Mouse (Mus musculus) lung, embryonic 16.5 days (tissue): ENCODE measurements around the gene Rtn4rl2. TPM values are rescaled to one million over a fixed set of nuclear protein-coding genes. Genes with fewer than 3 reads are reported as not detected.

Experiments used
- ATAC-seq: fragments of 200-750 bp; cut with Nextera tagmentation; 2 replicates; pipeline ENCODE4 v1.8.0; 2017; ENCODE audit warnings: low read depth, mild to moderate bottlenecking, moderate library complexity
- H3K27ac ChIP-seq: fragments of 300-500 bp; sonication (generic); 2 replicates; pipeline ENCODE4 v1.5.1; 2014; ENCODE audit warnings: mild to moderate bottlenecking, control low read depth, low read length
- H3K27me3 ChIP-seq: fragments of 300-500 bp; sonication (generic); 2 replicates; pipeline ENCODE4 v1.6.1; 2014; ENCODE audit warnings: low read depth, low read length, mixed read lengths; ENCODE audit not compliant: control insufficient read depth, insufficient read depth
- H3K36me3 ChIP-seq: fragments of 300-500 bp; sonication (generic); 2 replicates; pipeline ENCODE4 v1.6.1; 2014; ENCODE audit warnings: low read length; ENCODE audit not compliant: control insufficient read depth, insufficient read depth
- H3K4me1 ChIP-seq: fragments of 300-500 bp; sonication (generic); replicated peaks from 2 replicates; pipeline ENCODE4 v1.6.1; 2014; ENCODE audit warnings: low read length, mixed read lengths; ENCODE audit not compliant: control insufficient read depth, insufficient read depth
- H3K4me2 ChIP-seq: fragments of 300-500 bp; sonication (generic); 2 replicates; pipeline ENCODE4 v1.6.1; 2014; ENCODE audit warnings: low read depth, low read length, control low read depth
- H3K4me3 ChIP-seq: fragments of 300-500 bp; sonication (generic); 2 replicates; pipeline ENCODE4 v1.5.1; 2014; ENCODE audit warnings: mild to moderate bottlenecking, low read length, control low read depth
- H3K9ac ChIP-seq: fragments of 300-500 bp; sonication (generic); 2 replicates; pipeline ENCODE4 v1.6.1; 2014; ENCODE audit warnings: low read length, control low read depth
- H3K9me3 ChIP-seq: fragments of 300-500 bp; sonication (generic); 2 replicates; pipeline ENCODE4 v1.6.1; 2016; ENCODE audit warnings: low read length; ENCODE audit not compliant: control insufficient read depth
- WGBS: fragments of 180-500 bp; shearing (Covaris S2); extraction: QIAGEN DNeasy Blood & Tissue Kit; methylation state at CpG from one replicate; pipeline ENCODE4 v1.1.7; 2014; 5-methylcytosine and 5-hydroxymethylcytosine counted together
- microRNA-seq: library from miRNA; unstranded; fragments of <30 nt; microRNA quantifications from one replicate; pipeline ENCODE4, GENCODE M21; 2016
- polyA plus RNA-seq: library from polyadenylated mRNA; unstranded; fragments of >200 nt; fragmentation: Nextera tagmentation; extraction: Ambion mirVana; gene quantifications from 2 replicates; pipeline ENCODE4 v1.2.1, GENCODE M21; 2015

Rtn4rl2 gene
- polyA plus RNA-seq, 1 experiment from 2014 or later: 0.31 TPM

DNA sequence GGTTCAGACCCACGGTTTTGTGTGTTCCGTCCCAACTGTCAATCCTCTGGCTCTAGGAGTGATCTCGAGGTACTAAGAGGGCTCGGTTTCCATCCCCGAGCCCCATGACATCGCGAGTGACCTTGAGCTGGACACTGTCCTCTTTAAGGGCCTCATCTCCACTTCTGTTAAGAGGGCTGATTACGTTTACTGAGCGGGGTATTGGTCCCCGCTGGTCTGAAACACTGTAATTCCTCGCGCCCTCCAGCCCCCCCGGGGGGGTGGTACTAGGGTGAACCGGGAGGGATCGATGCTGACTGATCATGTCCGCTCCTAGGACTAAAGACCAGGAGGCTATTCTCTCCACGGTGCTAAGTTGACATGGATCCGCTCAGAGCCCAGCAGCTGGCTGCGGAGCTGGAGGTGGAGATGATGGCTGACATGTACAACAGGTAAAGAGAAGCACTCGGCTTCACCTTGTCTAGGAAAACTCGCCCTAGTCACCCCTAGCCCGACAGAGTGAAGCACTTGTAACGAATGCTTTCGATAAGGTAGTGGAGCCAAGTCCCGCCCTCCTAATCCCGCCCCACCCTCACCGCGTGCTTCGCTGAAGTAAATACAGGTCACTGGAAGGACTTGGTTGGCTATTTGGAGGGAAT, 59.1 kb downstream of the Rtn4rl2 start:
- Histone ChIP-seq H3K9ac (peak overlapping the region; percentile 71), H3K4me2 (peak overlapping the region; percentile 97), H3K27me3 (peaks cover 5% of the 10 kb centered on the region; the same call in 1 of the 2 replicates), H3K27ac (peak overlapping the region; percentile 12; the same call in 1 of the 2 replicates), H3K4me3 (peak overlapping the region; percentile 85), H3K4me1 (peaks cover 16% of the 10 kb centered on the region), H3K9me3 (no peaks in the 10 kb centered on the region), H3K36me3 (peaks cover 2% of the 10 kb centered on the region; the same call in 1 of the 2 replicates)
- ATAC-seq: peak; percentile 4; the same call in 1 of the 2 replicates
- under 1% methylated on average over 29 of the region's 29 CpGs for WGBS

DNA sequence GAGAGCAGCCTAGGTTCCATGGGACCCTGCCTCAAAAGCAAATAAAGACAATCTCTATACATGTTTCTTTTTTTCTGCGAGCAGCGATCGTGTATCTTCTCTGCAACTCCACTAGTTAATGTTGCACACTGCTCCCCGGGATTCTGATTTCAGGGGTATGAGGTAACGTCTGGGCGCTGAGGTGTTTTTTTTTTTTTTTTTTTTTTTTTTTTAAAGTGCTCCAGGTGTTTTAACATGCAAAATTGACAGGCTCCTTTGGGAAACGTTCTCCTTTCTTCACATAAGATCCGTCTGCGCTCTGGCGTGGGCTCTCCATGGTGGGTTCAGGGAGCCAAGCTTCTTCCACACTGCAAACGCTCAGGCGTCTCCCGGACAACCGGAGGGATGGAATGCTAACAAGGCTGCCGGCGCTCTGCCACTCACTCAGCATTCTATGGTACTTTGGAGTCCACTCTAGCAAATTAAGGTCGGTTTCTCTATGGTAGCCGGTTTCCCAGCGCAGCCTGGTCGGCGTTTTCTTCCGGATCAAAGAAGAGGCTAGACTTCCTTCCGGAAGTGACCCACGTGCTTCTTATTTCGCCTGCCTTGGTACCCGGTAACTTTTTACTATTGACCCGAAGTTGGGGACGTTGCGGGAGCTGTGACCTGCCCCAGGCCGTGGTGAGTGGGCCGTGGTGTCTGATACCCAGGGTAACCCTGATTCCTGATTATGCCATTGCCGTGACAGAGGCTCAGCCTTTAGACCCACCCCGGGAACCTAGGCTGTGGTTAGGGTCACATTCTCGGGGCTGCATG, 59.8 kb downstream of the Rtn4rl2 start, which contains the start of gene Timm10:
Gene Timm10, plus strand, starts transcription at position 510 of the 795 bp plus-strand sequence.
- peaks cover 5% of the 10 kb centered on the region; the same call in 1 of the 2 replicates for H3K27me3 ChIP-seq
- peak within 1 kb of the TSS; percentile 71 for H3K9ac ChIP-seq
- peak within 1 kb of the TSS; percentile 97 for H3K4me2 ChIP-seq
- H3K27ac ChIP-seq: peak within 1 kb of the TSS; percentile 12; the same call in 1 of the 2 replicates
- peak; percentile 89 for ATAC-seq
- H3K4me1 ChIP-seq: peaks cover 12% of the 10 kb centered on the region
- WGBS: under 1% methylated on average over 34 of the region's 34 CpGs
- H3K4me3 ChIP-seq: peak within 1 kb of the TSS; percentile 85
- H3K36me3 ChIP-seq: peaks cover 2% of the 10 kb centered on the region; the same call in 1 of the 2 replicates
- no peaks in the 10 kb centered on the region for H3K9me3 ChIP-seq

GRCm38 (mm10) chr2:84823237-84823636, 63.3 kb downstream of the Rtn4rl2 start:
- WGBS: 27% methylated on average over 2 of the region's 2 CpGs
- peaks cover 5% of the 10 kb centered on the region; the same call in 1 of the 2 replicates for H3K27me3 ChIP-seq
- no peaks in the 10 kb centered on the region for H3K36me3 ChIP-seq
- no peaks in the 10 kb centered on the region for H3K9me3 ChIP-seq
- no peak overlapping the region for H3K27ac ChIP-seq
- no peak for ATAC-seq
- H3K4me3 ChIP-seq: no peak overlapping the region
- H3K4me2 ChIP-seq: no peak overlapping the region
- peaks cover 10% of the 10 kb centered on the region for H3K4me1 ChIP-seq
- no peak overlapping the region for H3K9ac ChIP-seq

GRCm38 (mm10) chr2:84822552-84822951, 64.0 kb downstream of the Rtn4rl2 start, which contains the start of gene Smtnl1:
Smtnl1 (minus strand) TSS chr2:84822652.
- Histone ChIP-seq H3K36me3 (no peaks in the 10 kb centered on the region), H3K4me2 (no peak within 1 kb of the TSS), H3K27ac (no peak within 1 kb of the TSS), H3K9ac (no peak within 1 kb of the TSS), H3K4me3 (no peak within 1 kb of the TSS), H3K27me3 (peaks cover 5% of the 10 kb centered on the region; the same call in 1 of the 2 replicates), H3K9me3 (no peaks in the 10 kb centered on the region), H3K4me1 (peaks cover 4% of the 10 kb centered on the region)
- no peak for ATAC-seq
- 31% methylated on average over 13 of the region's 13 CpGs for WGBS

Small RNA genes lying within 50 kb of the gene (microRNA-seq; reads per million reads assigned to microRNA genes)
- gene Gm24332: not detected

Other genes starting within 250 kb of the Rtn4rl2 start
- 64.3 and 68.4 TPM in 2 replicates for gene Ctnnd1, start 235.9 kb downstream of the Rtn4rl2 start, polyA plus RNA-seq
- gene Btbd18, start 227.6 kb downstream of the Rtn4rl2 start, polyA plus RNA-seq: 0.18 and 0.35 TPM in 2 replicates
- gene Selenoh, start 215.9 kb downstream of the Rtn4rl2 start, polyA plus RNA-seq: 315 and 316 TPM in 2 replicates
- not detected in 2 replicates for gene Gm28635, start 208.7 kb downstream of the Rtn4rl2 start, polyA plus RNA-seq
- 34.6 and 38.0 TPM in 2 replicates for gene Med19, start 208.3 kb downstream of the Rtn4rl2 start, polyA plus RNA-seq
- 115 and 117 TPM in 2 replicates for gene Tmx2, start 207.6 kb downstream of the Rtn4rl2 start, polyA plus RNA-seq
- gene Zdhhc5, start 171.5 kb downstream of the Rtn4rl2 start, polyA plus RNA-seq: 24.2 and 28.2 TPM in 2 replicates
- gene Clp1, start 159.4 kb downstream of the Rtn4rl2 start, polyA plus RNA-seq: 28.3 and 28.6 TPM in 2 replicates
- 5.2 and 6.9 TPM in 2 replicates for gene Ypel4, start 152.7 kb downstream of the Rtn4rl2 start, polyA plus RNA-seq
- gene Gm19426, start 143.1 kb downstream of the Rtn4rl2 start, polyA plus RNA-seq: 7.1 and 7.4 TPM in 2 replicates
- gene Serping1, start 111.3 kb downstream of the Rtn4rl2 start, polyA plus RNA-seq: 143 and 153 TPM in 2 replicates
- gene Ube2l6, start 87.9 kb downstream of the Rtn4rl2 start, polyA plus RNA-seq: 76.0 and 82.9 TPM in 2 replicates
- 0.70 and 0.77 TPM in 2 replicates for gene Smtnl1, start 64.1 kb downstream of the Rtn4rl2 start, polyA plus RNA-seq
- 36.9 and 39.3 TPM in 2 replicates for gene Timm10, start 59.7 kb downstream of the Rtn4rl2 start, polyA plus RNA-seq
- 16.5 and 20.4 TPM in 2 replicates for gene Slc43a1, start 47.9 kb downstream of the Rtn4rl2 start, polyA plus RNA-seq
- gene Slc43a3, start 49.9 kb upstream of the Rtn4rl2 start, polyA plus RNA-seq: 87.3 and 92.8 TPM in 2 replicates
- 0.78 TPM in 1 of 2 replicates, not detected in the other for gene Prg2, start 93.8 kb upstream of the Rtn4rl2 start, polyA plus RNA-seq
- not detected in 2 replicates for gene Prg3, start 101.5 kb upstream of the Rtn4rl2 start, polyA plus RNA-seq
- gene Ssrp1, start 150.5 kb upstream of the Rtn4rl2 start, polyA plus RNA-seq: 260 and 271 TPM in 2 replicates
- gene P2rx3, start 150.8 kb upstream of the Rtn4rl2 start, polyA plus RNA-seq: 0.55 and 0.87 TPM in 2 replicates
- gene Tnks1bp1, start 161.3 kb upstream of the Rtn4rl2 start, polyA plus RNA-seq: 56.5 and 65.8 TPM in 2 replicates
- gene Aplnr, start 249.5 kb upstream of the Rtn4rl2 start, polyA plus RNA-seq: 172 and 194 TPM in 2 replicates